Mouse (Mus musculus) 3134 (cell line): ENCODE results near the gene Prickle2.

Source experiments
- DNase-seq: peaks from one replicate; pipeline ENCODE4 v3.0.0-alpha.2; 2011; ENCODE audit warnings: low spot score; ENCODE audit not compliant: insufficient read length; ENCODE audit errors: extremely low read depth

The Prickle2 gene

GRCm38 (mm10) chr6:92605156-92605555 is 100.8 kb downstream of the Prickle2 start:
- DNase-seq = no peak

GRCm38 (mm10) chr6:92596340-92596739 is 109.6 kb downstream of the Prickle2 start:
- no peak for DNase-seq

- no peak for DNase-seq
Measured at GRCm38 (mm10) chr6:92589381-92590065, 116.4 kb downstream of the Prickle2 start.

- no peak for DNase-seq
Measured at GRCm38 (mm10) chr6:92584026-92584425, 121.9 kb downstream of the Prickle2 start.

- DNase-seq = no peak
Measured at GRCm38 (mm10) chr6:92575227-92575626, 130.7 kb downstream of the Prickle2 start.

GRCm38 (mm10) chr6:92572139-92572538 is 133.8 kb downstream of the Prickle2 start:
- no peak for DNase-seq

GRCm38 (mm10) chr6:92570090-92570489 is 135.9 kb downstream of the Prickle2 start:
- no peak for DNase-seq

- no peak for DNase-seq
Measured at GRCm38 (mm10) chr6:92569283-92569682, 136.7 kb downstream of the Prickle2 start.

- DNase-seq = no peak
Measured at GRCm38 (mm10) chr6:92559261-92559660, 146.7 kb downstream of the Prickle2 start.

GRCm38 (mm10) chr6:92555675-92556074 is 150.3 kb downstream of the Prickle2 start:
- DNase-seq = no peak

GRCm38 (mm10) chr6:92553086-92553485 is 152.9 kb downstream of the Prickle2 start:
- no peak for DNase-seq

GRCm38 (mm10) chr6:92549246-92549645 is 156.7 kb downstream of the Prickle2 start:
- no peak for DNase-seq

GRCm38 (mm10) chr6:92545204-92545603 is 160.8 kb downstream of the Prickle2 start:
- no peak for DNase-seq

- DNase-seq = no peak
Measured at GRCm38 (mm10) chr6:92543825-92544224, 162.1 kb downstream of the Prickle2 start.

GRCm38 (mm10) chr6:92542402-92543101 is 163.4 kb downstream of the Prickle2 start:
- no peak for DNase-seq

- peak; percentile 19 for DNase-seq
Measured at GRCm38 (mm10) chr6:92534226-92535031, 171.5 kb downstream of the Prickle2 start.

- no peak for DNase-seq
Measured at GRCm38 (mm10) chr6:92533306-92534063, 172.5 kb downstream of the Prickle2 start.

GRCm38 (mm10) chr6:92532896-92533295 is 173.1 kb downstream of the Prickle2 start:
- DNase-seq = no peak

GRCm38 (mm10) chr6:92532331-92532730 is 173.6 kb downstream of the Prickle2 start:
- DNase-seq = no peak

GRCm38 (mm10) chr6:92526212-92526611 is 179.7 kb downstream of the Prickle2 start:
- no peak for DNase-seq

- no peak for DNase-seq
Measured at GRCm38 (mm10) chr6:92525646-92526045, 180.3 kb downstream of the Prickle2 start.
